Mouse (Mus musculus) intestine, postnatal 0 days (tissue): ENCODE measurements around the gene Traf3ip1. TPM values are rescaled to one million over a fixed set of nuclear protein-coding genes. Genes with fewer than 3 reads are reported as not detected.

ENCODE experiments used
- ATAC-seq: fragments of 200-750 bp; cut with Nextera tagmentation; 2 replicates; pipeline ENCODE4 v1.8.0; 2017; ENCODE audit warnings: mild to moderate bottlenecking, moderate TSS enrichment, moderate library complexity
- H3K27ac ChIP-seq: fragments of 300-500 bp; sonication (generic); 2 replicates; pipeline ENCODE4 v1.5.1; 2014; ENCODE audit warnings: mild to moderate bottlenecking, low read depth, low read length, moderate library complexity
- H3K27me3 ChIP-seq: fragments of 300-500 bp; sonication (generic); replicated peaks from 2 replicates; pipeline ENCODE4 v1.6.1; 2014; ENCODE audit warnings: low read length, mixed read lengths; ENCODE audit not compliant: control insufficient read depth, insufficient read depth
- H3K36me3 ChIP-seq: fragments of 300-500 bp; sonication (generic); 2 replicates; pipeline ENCODE4 v1.6.1; 2014; ENCODE audit warnings: mild to moderate bottlenecking, moderate library complexity; ENCODE audit not compliant: control insufficient read depth, insufficient read depth
- H3K4me1 ChIP-seq: fragments of 300-500 bp; sonication (generic); replicated peaks from 2 replicates; pipeline ENCODE4 v1.6.1; 2014; ENCODE audit warnings: antibody characterized with exemption, low read length, mixed read lengths; ENCODE audit not compliant: control insufficient read depth, insufficient read depth
- H3K4me2 ChIP-seq: fragments of 300-500 bp; sonication (generic); replicated peaks from 2 replicates; pipeline ENCODE4 v1.6.1; 2014; ENCODE audit warnings: low read depth, mild to moderate bottlenecking, moderate library complexity
- H3K4me3 ChIP-seq: fragments of 300-500 bp; sonication (generic); 2 replicates; pipeline ENCODE4 v1.5.1; 2014; ENCODE audit warnings: low read depth, low read length
- H3K9ac ChIP-seq: fragments of 300-500 bp; sonication (generic); 2 replicates; pipeline ENCODE4 v1.6.1; 2014; ENCODE audit warnings: mild to moderate bottlenecking, low read depth, low read length
- H3K9me3 ChIP-seq: fragments of 300-500 bp; sonication (generic); 2 replicates; pipeline ENCODE4 v1.6.1; 2016; ENCODE audit warnings: mixed run types; ENCODE audit not compliant: control insufficient read depth
- CTCF ChIP-seq: sonication (generic); IDR thresholded peaks from 2 replicates; pipeline ENCODE4 v1.5.1; 2016; ENCODE audit warnings: low read depth, mild to moderate bottlenecking, control low read depth, antibody characterized with exemption, moderate library complexity
- WGBS: fragments of 180-500 bp; shearing (Covaris S2); extraction: QIAGEN DNeasy Blood & Tissue Kit; methylation state at CpG from one replicate; pipeline ENCODE4 v1.1.7; 2014; 5-methylcytosine and 5-hydroxymethylcytosine counted together
- polyA plus RNA-seq: library from polyadenylated mRNA; unstranded; fragments of >200 nt; fragmentation: Nextera tagmentation; extraction: Ambion mirVana; gene quantifications from 2 replicates; pipeline ENCODE4 v1.2.1, GENCODE M21; 2015

Gene Traf3ip1
- polyA plus RNA-seq, 1 experiment from 2014 or later, result 3.7 TPM

GRCm38 (mm10) chr1:91541042-91541592 lies 46.7 kb downstream of the Traf3ip1 start:
- Histone ChIP-seq H3K9me3 (no peaks in the 10 kb centered on the region), H3K4me2 (peak overlapping the region; percentile 95), H3K9ac (peak overlapping the region; percentile 76), H3K4me3 (peak overlapping the region; percentile 83), H3K27me3 (no peaks in the 10 kb centered on the region), H3K4me1 (0 out of 2 replicates have a peak, but pooled peaks cover 11% of the 10 kb centered on the region), H3K27ac (peak overlapping the region; percentile 16; the same call in 1 of the 2 replicates), H3K36me3 (peaks cover 11% of the 10 kb centered on the region)
- 0 out of 2 replicates have a peak, but pooled peaks have one; percentile 1 for ATAC-seq
- TF ChIP-seq CTCF, result no peak
- 14% methylated on average over 15 of the region's 15 CpGs for WGBS

DNA sequence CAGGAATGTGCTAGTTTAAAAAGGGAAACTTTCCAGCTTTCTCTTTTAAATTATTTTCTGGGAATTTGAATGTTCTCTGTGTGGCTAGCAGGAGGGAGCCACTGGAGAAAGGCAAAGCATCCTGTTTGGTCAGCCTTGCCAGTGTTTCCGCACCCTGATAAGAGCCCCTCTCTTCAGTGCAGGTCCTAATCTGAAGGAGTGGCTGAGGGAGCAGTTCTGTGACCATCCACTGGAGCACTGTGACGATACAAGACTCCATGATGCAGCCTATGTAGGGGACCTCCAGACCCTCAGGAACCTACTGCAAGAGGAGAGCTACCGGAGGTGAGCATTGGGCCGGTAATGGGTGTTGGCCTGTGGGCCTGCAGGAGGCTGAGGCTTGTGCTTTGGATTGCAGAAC lies 49.5 kb downstream of the Traf3ip1 start:
- H3K4me2 ChIP-seq, result no peak overlapping the region
- peaks cover 26% of the 10 kb centered on the region for H3K36me3 ChIP-seq
- TF ChIP-seq CTCF, result no peak
- no peak overlapping the region for H3K9ac ChIP-seq
- no peaks in the 10 kb centered on the region for H3K9me3 ChIP-seq
- H3K4me3 ChIP-seq, result no peak overlapping the region
- 94% methylated on average over 4 of the region's 4 CpGs for WGBS
- no peaks in the 10 kb centered on the region for H3K27me3 ChIP-seq
- no peak overlapping the region for H3K27ac ChIP-seq
- ATAC-seq, result no peak
- H3K4me1 ChIP-seq, result 0 out of 2 replicates have a peak, but pooled peaks cover 11% of the 10 kb centered on the region

DNA sequence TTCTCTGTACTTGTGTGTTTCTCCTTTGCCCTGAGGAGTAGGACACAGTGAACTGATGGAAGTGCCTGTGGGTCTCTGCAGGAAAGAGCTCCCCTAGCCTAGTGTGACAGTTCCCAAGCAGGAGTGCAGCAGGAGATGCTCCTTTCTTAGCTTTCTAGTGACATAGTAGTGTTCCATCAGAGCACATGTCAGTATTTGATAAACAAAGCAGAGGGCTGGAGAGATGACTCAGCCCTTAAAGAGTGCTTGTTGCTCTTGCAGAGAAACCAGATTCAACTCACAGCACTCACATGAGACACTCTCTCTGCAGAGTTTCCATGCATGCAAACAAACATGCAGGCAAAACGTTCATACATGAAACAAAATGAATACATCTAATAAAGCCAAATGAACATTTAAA lies 50.8 kb downstream of the Traf3ip1 start:
- Histone ChIP-seq H3K4me2 (no peak overlapping the region), H3K27me3 (no peaks in the 10 kb centered on the region), H3K4me3 (no peak overlapping the region), H3K9ac (no peak overlapping the region), H3K4me1 (0 out of 2 replicates have a peak, but pooled peaks cover 6% of the 10 kb centered on the region), H3K36me3 (peaks cover 29% of the 10 kb centered on the region), H3K9me3 (no peaks in the 10 kb centered on the region), H3K27ac (no peak overlapping the region)
- 75% methylated on average over 1 of the region's 1 CpGs for WGBS
- no peak for ATAC-seq
- no peak for TF ChIP-seq CTCF

GRCm38 (mm10) chr1:91547567-91547966 lies 53.1 kb downstream of the Traf3ip1 start:
- H3K27ac ChIP-seq, result no peak overlapping the region
- H3K9me3 ChIP-seq, result no peaks in the 10 kb centered on the region
- no peak overlapping the region for H3K9ac ChIP-seq
- peaks cover 38% of the 10 kb centered on the region for H3K36me3 ChIP-seq
- H3K4me3 ChIP-seq, result no peak overlapping the region
- no peaks in the 10 kb centered on the region for H3K4me1 ChIP-seq
- TF ChIP-seq CTCF, result no peak
- 96% methylated on average over 5 of the region's 5 CpGs for WGBS
- no peaks in the 10 kb centered on the region for H3K27me3 ChIP-seq
- no peak for ATAC-seq
- H3K4me2 ChIP-seq, result no peak overlapping the region

- no peak for ATAC-seq
- H3K36me3 ChIP-seq, result peaks cover 39% of the 10 kb centered on the region
- H3K27ac ChIP-seq, result no peak overlapping the region
- no peak overlapping the region for H3K4me2 ChIP-seq
- no peaks in the 10 kb centered on the region for H3K4me1 ChIP-seq
- no peak overlapping the region for H3K9ac ChIP-seq
- no peak for TF ChIP-seq CTCF
- WGBS, result 65% methylated on average over 2 of the region's 2 CpGs
- no peaks in the 10 kb centered on the region for H3K27me3 ChIP-seq
- H3K4me3 ChIP-seq, result no peak overlapping the region
- H3K9me3 ChIP-seq, result no peaks in the 10 kb centered on the region
Observed at GRCm38 (mm10) chr1:91549073-91549472, 54.6 kb downstream of the Traf3ip1 start.

- WGBS, result 76% methylated on average over 2 of the region's 2 CpGs
- Histone ChIP-seq H3K36me3 (peaks cover 32% of the 10 kb centered on the region), H3K4me1 (no peaks in the 10 kb centered on the region), H3K27ac (no peak overlapping the region), H3K4me2 (no peak overlapping the region), H3K9me3 (no peaks in the 10 kb centered on the region), H3K9ac (no peak overlapping the region), H3K27me3 (no peaks in the 10 kb centered on the region), H3K4me3 (no peak overlapping the region)
- TF ChIP-seq CTCF, result no peak
- ATAC-seq, result no peak
Observed at GRCm38 (mm10) chr1:91557099-91557498, 62.7 kb downstream of the Traf3ip1 start.
